Mouse (Mus musculus) forebrain, embryonic 11.5 days (tissue): Measurements from ENCODE around the gene Copg2. TPM values are rescaled to one million over a fixed set of nuclear protein-coding genes. Genes with fewer than 3 reads are reported as not detected.

Experiments
- ATAC-seq: fragments of 200-750 bp; cut with Nextera tagmentation; replicated peaks from 2 replicates; pipeline ENCODE4 v1.8.0; 2017; ENCODE audit warnings: moderate TSS enrichment; ENCODE audit not compliant: low FRiP score
- DNase-seq: peaks from one replicate; pipeline ENCODE4 v3.0.0-alpha.2; 2017; ENCODE audit warnings: low spot score
- H3K27ac ChIP-seq: fragments of 300-500 bp; sonication (generic); 2 replicates; pipeline ENCODE4 v1.5.1; 2014; ENCODE audit warnings: low read depth, low read length
- H3K27me3 ChIP-seq: fragments of 300-500 bp; sonication (generic); 2 replicates; pipeline ENCODE4 v1.6.1; 2014; ENCODE audit warnings: mild to moderate bottlenecking, low read length, mixed read lengths; ENCODE audit not compliant: control insufficient read depth, insufficient read depth
- H3K36me3 ChIP-seq: fragments of 300-500 bp; sonication (generic); 2 replicates; pipeline ENCODE4 v1.6.1; 2014; ENCODE audit warnings: mild to moderate bottlenecking, low read length, moderate library complexity, mixed read lengths; ENCODE audit not compliant: control insufficient read depth, insufficient read depth
- H3K4me1 ChIP-seq: fragments of 300-500 bp; sonication (generic); replicated peaks from 2 replicates; pipeline ENCODE4 v1.6.1; 2014; ENCODE audit warnings: low read length, mixed read lengths; ENCODE audit not compliant: control insufficient read depth, insufficient read depth
- H3K4me2 ChIP-seq: fragments of 300-500 bp; sonication (generic); 2 replicates; pipeline ENCODE4 v1.6.1; 2014; ENCODE audit warnings: low read depth, mild to moderate bottlenecking, low read length, moderate library complexity, mixed read lengths; ENCODE audit not compliant: severe bottlenecking
- H3K4me3 ChIP-seq: fragments of 300-500 bp; sonication (generic); 2 replicates; pipeline ENCODE4 v1.5.1; 2014; ENCODE audit warnings: low read depth, low read length
- H3K9ac ChIP-seq: fragments of 300-500 bp; sonication (generic); 2 replicates; pipeline ENCODE4 v1.6.1; 2014; ENCODE audit warnings: low read length
- H3K9me3 ChIP-seq: fragments of 300-500 bp; sonication (generic); 2 replicates; pipeline ENCODE4 v1.6.1; 2016; ENCODE audit warnings: low read length, mixed read lengths; ENCODE audit not compliant: control insufficient read depth
- WGBS: fragments of 180-500 bp; shearing (Covaris S2); extraction: QIAGEN DNeasy Blood & Tissue Kit; methylation state at CpG from one replicate; pipeline ENCODE4 v1.1.7; 2014; 5-methylcytosine and 5-hydroxymethylcytosine counted together
- polyA plus RNA-seq: library from polyadenylated mRNA; unstranded; fragments of >200 nt; fragmentation: Nextera tagmentation; extraction: Ambion mirVana; gene quantifications from 2 replicates; pipeline ENCODE4 v1.2.1, GENCODE M21; 2014

Gene Copg2
- polyA plus RNA-seq, 1 experiment from 2014 or later, result 44.5 TPM

- Histone ChIP-seq H3K4me3 (no peak overlapping the region), H3K36me3 (no peaks in the 10 kb centered on the region), H3K9me3 (no peaks in the 10 kb centered on the region), H3K9ac (no peak overlapping the region), H3K4me2 (no peak overlapping the region), H3K27ac (no peak overlapping the region), H3K4me1 (no peaks in the 10 kb centered on the region; the same call in 1 of the 2 replicates), H3K27me3 (no peaks in the 10 kb centered on the region)
- WGBS, result 90% methylated on average over 7 of the region's 7 CpGs
- ATAC-seq, result no peak
- DNase-seq, result no peak
Measured at GRCm38 (mm10) chr6:30716796-30717195, 179.8 kb downstream of the Copg2 start.

GRCm38 (mm10) chr6:30714891-30715471, 181.6 kb downstream of the Copg2 start:
- 85% methylated on average over 5 of the region's 5 CpGs for WGBS
- no peak overlapping the region for H3K4me3 ChIP-seq
- H3K4me1 ChIP-seq, result no peaks in the 10 kb centered on the region
- H3K27ac ChIP-seq, result no peak overlapping the region
- H3K36me3 ChIP-seq, result no peaks in the 10 kb centered on the region
- no peaks in the 10 kb centered on the region for H3K27me3 ChIP-seq
- no peak overlapping the region for H3K9ac ChIP-seq
- ATAC-seq (no peak), DNase-seq (no peak)
- H3K4me2 ChIP-seq, result no peak overlapping the region
- no peaks in the 10 kb centered on the region for H3K9me3 ChIP-seq

- Histone ChIP-seq H3K9me3 (no peaks in the 10 kb centered on the region), H3K27me3 (no peaks in the 10 kb centered on the region), H3K4me3 (no peak overlapping the region), H3K4me1 (peaks cover 2% of the 10 kb centered on the region; the same call in 1 of the 2 replicates), H3K4me2 (no peak overlapping the region), H3K9ac (no peak overlapping the region), H3K36me3 (no peaks in the 10 kb centered on the region), H3K27ac (no peak overlapping the region)
- ATAC-seq (no peak), DNase-seq (no peak)
- 95% methylated on average over 11 of the region's 11 CpGs for WGBS
Measured at GRCm38 (mm10) chr6:30713896-30714295, 182.7 kb downstream of the Copg2 start.

- no peak overlapping the region for H3K4me3 ChIP-seq
- no peak for DNase-seq
- ATAC-seq, result no peak
- H3K4me1 ChIP-seq, result peaks cover 2% of the 10 kb centered on the region; the same call in 1 of the 2 replicates
- H3K27ac ChIP-seq, result no peak overlapping the region
- H3K27me3 ChIP-seq, result no peaks in the 10 kb centered on the region
- 95% methylated on average over 6 of the region's 6 CpGs for WGBS
- H3K4me2 ChIP-seq, result no peak overlapping the region
- H3K9ac ChIP-seq, result no peak overlapping the region
- H3K9me3 ChIP-seq, result no peaks in the 10 kb centered on the region
- H3K36me3 ChIP-seq, result no peaks in the 10 kb centered on the region
Measured at GRCm38 (mm10) chr6:30713455-30713854, 183.1 kb downstream of the Copg2 start.

GRCm38 (mm10) chr6:30712484-30712883, 184.1 kb downstream of the Copg2 start:
- Histone ChIP-seq H3K4me2 (no peak overlapping the region), H3K9ac (no peak overlapping the region), H3K27me3 (no peaks in the 10 kb centered on the region), H3K4me3 (no peak overlapping the region), H3K9me3 (no peaks in the 10 kb centered on the region), H3K36me3 (no peaks in the 10 kb centered on the region), H3K27ac (no peak overlapping the region), H3K4me1 (peaks cover 2% of the 10 kb centered on the region)
- WGBS, result 74% methylated on average over 7 of the region's 7 CpGs
- no peak for DNase-seq
- no peak for ATAC-seq

- Histone ChIP-seq H3K4me3 (no peak overlapping the region), H3K9ac (no peak overlapping the region), H3K4me2 (no peak overlapping the region), H3K4me1 (peaks cover 4% of the 10 kb centered on the region), H3K27me3 (no peaks in the 10 kb centered on the region), H3K9me3 (no peaks in the 10 kb centered on the region), H3K27ac (no peak overlapping the region), H3K36me3 (no peaks in the 10 kb centered on the region)
- DNase-seq (no peak), ATAC-seq (no peak)
- 76% methylated on average over 10 of the region's 10 CpGs for WGBS
Measured at GRCm38 (mm10) chr6:30711365-30711763, 185.2 kb downstream of the Copg2 start.

GRCm38 (mm10) chr6:30710371-30711364, 185.9 kb downstream of the Copg2 start:
- peaks cover 4% of the 10 kb centered on the region for H3K4me1 ChIP-seq
- no peak overlapping the region for H3K27ac ChIP-seq

GRCm38 (mm10) chr6:30709115-30709514, 187.5 kb downstream of the Copg2 start:
- DNase-seq (no peak), ATAC-seq (no peak)
- H3K9ac ChIP-seq, result no peak overlapping the region
- H3K27me3 ChIP-seq, result no peaks in the 10 kb centered on the region
- H3K4me2 ChIP-seq, result no peak overlapping the region
- H3K36me3 ChIP-seq, result no peaks in the 10 kb centered on the region
- H3K27ac ChIP-seq, result no peak overlapping the region
- H3K4me3 ChIP-seq, result no peak overlapping the region
- WGBS, result 17% methylated on average over 6 of the region's 6 CpGs
- H3K4me1 ChIP-seq, result peaks cover 4% of the 10 kb centered on the region
- no peaks in the 10 kb centered on the region for H3K9me3 ChIP-seq

More at GRCm38 (mm10) chr6:30710371-30711364, 185.9 kb downstream of the Copg2 start:
- Histone ChIP-seq H3K4me2 (no peak overlapping the region), H3K4me3 (no peak overlapping the region), H3K9me3 (no peaks in the 10 kb centered on the region), H3K27me3 (no peaks in the 10 kb centered on the region), H3K36me3 (no peaks in the 10 kb centered on the region), H3K9ac (no peak overlapping the region)
- ATAC-seq (no peak), DNase-seq (no peak)
- WGBS, result 70% methylated on average over 25 of the region's 25 CpGs
